Mouse (Mus musculus) B cell, adult 2 months (primary cell): ENCODE measurements around the gene Fbxo11.
"Not testable (repeated sequence)": the region's sequence is repeated elsewhere in the genome, so short reads cannot be mapped to it uniquely, and the experiment has no call there.

Experiments used
- DNase-seq, 2 experiments: peaks; one replicate each; pipeline ENCODE4 v3.0.0; 2022

Fbxo11 gene

GRCm38 (mm10) chr17:88004892-88005291 is 60.2 kb downstream of the Fbxo11 start:
- DNase-seq: no peak

GRCm38 (mm10) chr17:87997808-87998207 is 67.3 kb downstream of the Fbxo11 start:
- DNase-seq: no peak

GRCm38 (mm10) chr17:87993338-87993737 is 71.8 kb downstream of the Fbxo11 start:
- no peak for DNase-seq

GRCm38 (mm10) chr17:87992154-87992553 is 72.9 kb downstream of the Fbxo11 start:
- no peak for DNase-seq

- no peak for DNase-seq
These were observed 77.6 kb downstream of the Fbxo11 start for GRCm38 (mm10) chr17:87987507-87987906.

- DNase-seq: no peak
These were observed 79.2 kb downstream of the Fbxo11 start for GRCm38 (mm10) chr17:87985916-87986315.

- no peak for DNase-seq
These were observed 80.5 kb downstream of the Fbxo11 start for GRCm38 (mm10) chr17:87984440-87985214.

GRCm38 (mm10) chr17:87983313-87983712 is 81.8 kb downstream of the Fbxo11 start:
- DNase-seq: no peak

- peak in 1 of 2 experiments; percentile 20 for DNase-seq
These were observed 83.0 kb downstream of the Fbxo11 start for GRCm38 (mm10) chr17:87982112-87982511.

- not testable (repeated sequence) for DNase-seq
These were observed 85.4 kb downstream of the Fbxo11 start for GRCm38 (mm10) chr17:87979696-87980095.

- not testable (repeated sequence) for DNase-seq
These were observed 88.2 kb downstream of the Fbxo11 start for GRCm38 (mm10) chr17:87976927-87977326.

- no peak for DNase-seq
These were observed 88.8 kb downstream of the Fbxo11 start for GRCm38 (mm10) chr17:87976154-87976806.

- DNase-seq: peak in 1 of 2 experiments; percentile 49
These were observed 89.8 kb downstream of the Fbxo11 start for GRCm38 (mm10) chr17:87975229-87975853.

GRCm38 (mm10) chr17:87974629-87975228 is 90.4 kb downstream of the Fbxo11 start, which contains the start of gene Msh6:
Msh6 (plus strand) TSS chr17:87975062.
- peak; percentile 92 to 94 for DNase-seq

- no peak for DNase-seq
These were observed 91.6 kb downstream of the Fbxo11 start for GRCm38 (mm10) chr17:87973261-87974167.

GRCm38 (mm10) chr17:87972856-87973255 is 92.2 kb downstream of the Fbxo11 start:
- DNase-seq: no peak

GRCm38 (mm10) chr17:87971696-87972591 is 93.1 kb downstream of the Fbxo11 start:
- DNase-seq: peak; percentile 65 to 78

GRCm38 (mm10) chr17:87968483-87968926 is 96.6 kb downstream of the Fbxo11 start:
- not testable (repeated sequence) for DNase-seq

GRCm38 (mm10) chr17:87963081-87964075 is 101.7 kb downstream of the Fbxo11 start:
- no peak for DNase-seq

- not testable (repeated sequence) for DNase-seq
These were observed 105.2 kb downstream of the Fbxo11 start for GRCm38 (mm10) chr17:87959931-87960330.
